Mouse (Mus musculus): ENCODE measurements around the gene Tomm40l. TPM values are rescaled to one million over a fixed set of nuclear protein-coding genes. Genes with fewer than 3 reads are reported as not detected.

The Tomm40l gene
- total and polyA plus RNA-seq, 3 experiments: 9.7 to 31.9 (median 26.4) TPM

GRCm38 (mm10) chr1:171231844-171232243 is 9.5 kb upstream of the Tomm40l start:
- Histone ChIP-seq H3K36me3 (replicated peaks) (peaks cover 39% of the 10 kb centered on the region), H3K4me1 (ENCODE audit: insufficient read depth, low read depth, low read length) (peaks cover 20% of the 10 kb centered on the region), H3K4me3 (ENCODE audit: low read depth, low read length) (no peak overlapping the region), H3K27me3 (ENCODE audit: insufficient read depth, low read length) (peaks cover 3% of the 10 kb centered on the region; the same call in 1 of the 2 replicates), H3K9me3 (replicated peaks) (no peaks in the 10 kb centered on the region)
- ATAC-seq (ENCODE audit: extremely low read depth, insufficient number of reproducible peaks, low FRiP score, poor library complexity, severe bottlenecking) (peak; percentile 19; the same call in 1 of the 2 replicates), DNase-seq (ENCODE audit: low spot score) (no peak)
- TF ChIP-seq POLR2AphosphoS5 (IDR thresholded peaks at IDR 0.05; ENCODE audit: insufficient replicate concordance, low read depth, low read length) (no peak), TAL1 (conservative IDR thresholded peaks at IDR 0.05; ENCODE audit: low read depth, low read length) (no peak), GATA2 (IDR thresholded peaks at IDR 0.05; ENCODE audit: borderline replicate concordance, low read depth, low read length) (no peak), CTCF (IDR thresholded peaks at IDR 0.05; ENCODE audit: low read depth, low read length) (no peak), GATA1 (IDR thresholded peaks at IDR 0.05; ENCODE audit: borderline replicate concordance, low read length) (no peak)

GRCm38 (mm10) chr1:171230215-171230614 is 7.9 kb upstream of the Tomm40l start:
- ATAC-seq (ENCODE audit: extremely low read depth, insufficient number of reproducible peaks, low FRiP score, poor library complexity, severe bottlenecking): no peak
- no peak overlapping the region for H3K4me3 ChIP-seq (ENCODE audit: low read depth, low read length)
- peaks cover 6% of the 10 kb centered on the region for H3K27me3 ChIP-seq (ENCODE audit: insufficient read depth, low read length)
- H3K9me3 ChIP-seq (replicated peaks): no peaks in the 10 kb centered on the region
- H3K36me3 ChIP-seq (replicated peaks): peaks cover 24% of the 10 kb centered on the region
- H3K4me1 ChIP-seq (ENCODE audit: insufficient read depth, low read depth, low read length): peaks cover 20% of the 10 kb centered on the region
- TF ChIP-seq CTCF (IDR thresholded peaks at IDR 0.05; ENCODE audit: low read depth, low read length) (no peak), POLR2AphosphoS5 (IDR thresholded peaks at IDR 0.05; ENCODE audit: insufficient replicate concordance, low read depth, low read length) (no peak), GATA2 (IDR thresholded peaks at IDR 0.05; ENCODE audit: borderline replicate concordance, low read depth, low read length) (no peak), TAL1 (conservative IDR thresholded peaks at IDR 0.05; ENCODE audit: low read depth, low read length) (no peak)
- DNase-seq (ENCODE audit: low spot score): no peak

GRCm38 (mm10) chr1:171229750-171230149 is 7.4 kb upstream of the Tomm40l start:
- no peak overlapping the region for H3K4me3 ChIP-seq (ENCODE audit: low read depth, low read length)
- ATAC-seq (ENCODE audit: extremely low read depth, insufficient number of reproducible peaks, low FRiP score, poor library complexity, severe bottlenecking) (no peak), DNase-seq (ENCODE audit: low spot score) (no peak)
- H3K4me1 ChIP-seq (ENCODE audit: insufficient read depth, low read depth, low read length): peaks cover 19% of the 10 kb centered on the region
- peaks cover 6% of the 10 kb centered on the region for H3K27me3 ChIP-seq (ENCODE audit: insufficient read depth, low read length)
- no peaks in the 10 kb centered on the region for H3K9me3 ChIP-seq (replicated peaks)
- TF ChIP-seq POLR2AphosphoS5 (IDR thresholded peaks at IDR 0.05; ENCODE audit: insufficient replicate concordance, low read depth, low read length) (no peak), GATA2 (IDR thresholded peaks at IDR 0.05; ENCODE audit: borderline replicate concordance, low read depth, low read length) (no peak), GATA1 (IDR thresholded peaks at IDR 0.05; ENCODE audit: borderline replicate concordance, low read length) (no peak), CTCF (IDR thresholded peaks at IDR 0.05; ENCODE audit: low read depth, low read length) (no peak), TAL1 (conservative IDR thresholded peaks at IDR 0.05; ENCODE audit: low read depth, low read length) (no peak)
- peaks cover 20% of the 10 kb centered on the region for H3K36me3 ChIP-seq (replicated peaks)

DNA sequence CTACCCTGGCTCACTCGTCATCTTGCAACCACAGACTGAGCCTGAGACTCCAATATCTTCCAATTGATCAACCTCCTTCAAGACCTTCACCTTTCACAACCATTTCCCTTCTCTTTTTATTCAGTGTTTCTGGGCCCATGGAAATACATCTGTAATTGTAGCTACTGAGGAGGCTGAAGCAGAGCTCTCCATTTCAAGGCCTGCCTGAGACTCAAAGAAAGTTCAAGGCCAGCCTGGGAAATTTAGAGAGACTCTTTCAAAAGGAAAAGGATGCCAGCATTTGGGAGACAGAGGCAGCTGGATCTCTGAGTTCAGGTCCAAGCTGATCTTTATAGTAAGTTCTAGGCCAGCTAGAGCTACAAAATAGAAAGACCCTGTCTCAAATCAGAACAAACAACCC is 5.6 kb upstream of the Tomm40l start:
- DNase-seq (ENCODE audit: low spot score) (no peak), ATAC-seq (ENCODE audit: extremely low read depth, insufficient number of reproducible peaks, low FRiP score, poor library complexity, severe bottlenecking) (no peak)
- H3K9me3 ChIP-seq (replicated peaks): no peaks in the 10 kb centered on the region
- peaks cover 3% of the 10 kb centered on the region for H3K36me3 ChIP-seq (replicated peaks)
- H3K4me3 ChIP-seq (ENCODE audit: low read depth, low read length): no peak overlapping the region
- peaks cover 6% of the 10 kb centered on the region for H3K27me3 ChIP-seq (ENCODE audit: insufficient read depth, low read length)
- peaks cover 13% of the 10 kb centered on the region for H3K4me1 ChIP-seq (ENCODE audit: insufficient read depth, low read depth, low read length)
- TF ChIP-seq TAL1 (conservative IDR thresholded peaks at IDR 0.05; ENCODE audit: low read depth, low read length) (no peak), GATA2 (IDR thresholded peaks at IDR 0.05; ENCODE audit: borderline replicate concordance, low read depth, low read length) (no peak), POLR2AphosphoS5 (IDR thresholded peaks at IDR 0.05; ENCODE audit: insufficient replicate concordance, low read depth, low read length) (no peak), GATA1 (IDR thresholded peaks at IDR 0.05; ENCODE audit: borderline replicate concordance, low read length) (no peak), CTCF (IDR thresholded peaks at IDR 0.05; ENCODE audit: low read depth, low read length) (no peak)

- peaks cover 6% of the 10 kb centered on the region for H3K27me3 ChIP-seq (ENCODE audit: insufficient read depth, low read length)
- H3K4me1 ChIP-seq (ENCODE audit: insufficient read depth, low read depth, low read length): peaks cover 11% of the 10 kb centered on the region
- DNase-seq (ENCODE audit: low spot score) (no peak), ATAC-seq (ENCODE audit: extremely low read depth, insufficient number of reproducible peaks, low FRiP score, poor library complexity, severe bottlenecking) (no peak)
- no peaks in the 10 kb centered on the region for H3K36me3 ChIP-seq (replicated peaks)
- TF ChIP-seq TAL1 (conservative IDR thresholded peaks at IDR 0.05; ENCODE audit: low read depth, low read length) (no peak), GATA2 (IDR thresholded peaks at IDR 0.05; ENCODE audit: borderline replicate concordance, low read depth, low read length) (no peak), CTCF (IDR thresholded peaks at IDR 0.05; ENCODE audit: low read depth, low read length) (no peak), GATA1 (IDR thresholded peaks at IDR 0.05; ENCODE audit: borderline replicate concordance, low read length) (no peak), POLR2AphosphoS5 (IDR thresholded peaks at IDR 0.05; ENCODE audit: insufficient replicate concordance, low read depth, low read length) (no peak)
- H3K4me3 ChIP-seq (ENCODE audit: low read depth, low read length): no peak overlapping the region
- no peaks in the 10 kb centered on the region for H3K9me3 ChIP-seq (replicated peaks)
These were observed 4.5 kb upstream of the Tomm40l start for GRCm38 (mm10) chr1:171226780-171227179.

- Histone ChIP-seq H3K27me3 (ENCODE audit: insufficient read depth, low read length) (peaks cover 6% of the 10 kb centered on the region), H3K4me1 (ENCODE audit: insufficient read depth, low read depth, low read length) (peaks cover 18% of the 10 kb centered on the region), H3K36me3 (replicated peaks) (peaks cover 12% of the 10 kb centered on the region), H3K4me3 (ENCODE audit: low read depth, low read length) (no peak within 1 kb of the TSS), H3K9me3 (replicated peaks) (no peaks in the 10 kb centered on the region)
- TF ChIP-seq GATA2 (IDR thresholded peaks at IDR 0.05; ENCODE audit: borderline replicate concordance, low read depth, low read length) (no peak), CTCF (IDR thresholded peaks at IDR 0.05; ENCODE audit: low read depth, low read length) (no peak), GATA1 (IDR thresholded peaks at IDR 0.05; ENCODE audit: borderline replicate concordance, low read length) (no peak)
- ATAC-seq (ENCODE audit: extremely low read depth, insufficient number of reproducible peaks, low FRiP score, poor library complexity, severe bottlenecking) (no peak), DNase-seq (ENCODE audit: low spot score) (no peak)
These were observed 2.5 kb upstream of the Tomm40l start, which contains the start of gene Apoa2 for GRCm38 (mm10) chr1:171224857-171225256. Gene Apoa2 (plus strand): TSS chr1:171225054.
